21 mouse cellular contexts compared by ENCODE assay signal in the genomic region with DNA sequence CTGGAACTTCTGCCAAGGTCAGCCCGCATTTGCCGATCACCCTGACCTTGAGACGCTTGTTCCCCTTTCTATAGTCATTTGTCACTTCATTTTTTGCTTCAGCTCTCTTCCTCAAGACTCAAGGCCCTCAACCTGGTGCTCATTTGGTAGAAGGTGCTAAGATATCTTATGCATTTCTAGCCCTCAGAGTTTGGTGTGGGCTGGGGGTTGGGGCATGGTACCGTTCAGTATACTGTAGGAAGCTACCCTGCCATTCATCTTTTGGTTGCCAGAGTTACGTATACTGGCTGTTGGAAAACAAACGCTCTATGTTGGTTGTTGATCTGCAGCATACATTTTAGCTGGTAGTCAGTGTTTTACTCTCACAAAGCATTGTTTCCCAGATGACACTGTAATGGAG. TPM values are rescaled to one million over a fixed set of nuclear protein-coding genes. Genes with fewer than 3 reads are reported as not detected.
DNase-seq lines count a peak whose midpoint lies in the region; ATAC-seq and TF ChIP-seq lines count a peak whose summit lies in the region.
"Had no signal": no experiment of that assay in that cellular context is flagged by ENCODE, and none has a peak within 500 bp of the region (broad histone marks: within the 10 kb centered on the region; RNA-seq: fewer than 3 reads in every experiment).

No protein-coding gene starts in this region.

- no peaks in the 10 kb centered on the region for H3K36me3 ChIP-seq in midbrain, embryonic 11.5 days (ENCODE audit: control insufficient read depth, insufficient read depth, low read length)
- no peaks in the 10 kb centered on the region for H3K36me3 ChIP-seq in midbrain, postnatal 0 days (ENCODE audit: insufficient read depth, low read length)
- H3K36me3 ChIP-seq: embryonic facial prominence, embryonic 13.5 days; embryonic facial prominence, embryonic 15.5 days; forebrain, embryonic 10.5 days; forebrain, embryonic 12.5 days had no signal

- H3K27ac ChIP-seq in midbrain, embryonic 11.5 days (ENCODE audit: low read depth, low read length), result no peak overlapping the region
- no peak overlapping the region for H3K27ac ChIP-seq in midbrain, postnatal 0 days (ENCODE audit: low read depth, low read length)
- H3K27ac ChIP-seq: embryonic facial prominence, embryonic 13.5 days; embryonic facial prominence, embryonic 15.5 days; forebrain, embryonic 10.5 days; forebrain, embryonic 12.5 days had no signal

- H3K4me2 ChIP-seq in midbrain, embryonic 11.5 days, result no peak overlapping the region
- no peak overlapping the region for H3K4me2 ChIP-seq in midbrain, postnatal 0 days (ENCODE audit: low read depth, low read length, poor library complexity, severe bottlenecking)
- H3K4me2 ChIP-seq: embryonic facial prominence, embryonic 13.5 days; embryonic facial prominence, embryonic 15.5 days; forebrain, embryonic 12.5 days had no signal

- no peak overlapping the region for H3K4me3 ChIP-seq in midbrain, embryonic 11.5 days (ENCODE audit: low read depth, low read length)
- H3K4me3 ChIP-seq in midbrain, postnatal 0 days (ENCODE audit: low read depth, low read length), result no peak overlapping the region
- H3K4me3 ChIP-seq: embryonic facial prominence, embryonic 13.5 days; embryonic facial prominence, embryonic 15.5 days; erythroblast, embryonic 14.5 days; forebrain, embryonic 10.5 days; forebrain, embryonic 12.5 days had no signal

- H3K4me1 ChIP-seq in midbrain, embryonic 11.5 days (ENCODE audit: control insufficient read depth, insufficient read depth, low read length), result peaks cover 8% of the 10 kb centered on the region
- H3K4me1 ChIP-seq in midbrain, postnatal 0 days (ENCODE audit: insufficient read depth, low read length), result no peaks in the 10 kb centered on the region
- H3K4me1 ChIP-seq: embryonic facial prominence, embryonic 13.5 days; embryonic facial prominence, embryonic 15.5 days had no signal

- ATAC-seq in midbrain, embryonic 11.5 days (ENCODE audit: low FRiP score), result no peak
- ATAC-seq in midbrain, postnatal 0 days (ENCODE audit: low FRiP score), result no peak
- ATAC-seq: activated CD4-positive, CD25-positive, alpha-beta regulatory T cell, adult 4 months; forebrain, embryonic 14.5 days; forebrain, embryonic 16.5 days had no signal

- DNase-seq in adrenal gland, postnatal 25 days, result peak; percentile 4
- DNase-seq in adrenal gland, adult (ENCODE audit: inconsistent age in 2 of 2, low spot score in 1 of 2), result no peak
- DNase-seq in midbrain, embryonic 11.5 days (ENCODE audit: low spot score, missing footprints), result peak; percentile 71
- DNase-seq in midbrain, postnatal 0 days (ENCODE audit: low spot score), result no peak
- no peak for DNase-seq in thymus, adult 18-20 months
- DNase-seq: adrenal gland, adult 2 months; adrenal gland, postnatal 10 days; cerebellum, adult 11-12 months; cerebellum, adult 2 months; cerebellum, adult 9-11 months; cerebellum, postnatal 14 days; cerebellum, postnatal 36 days; embryo, embryonic 11 days had no signal

- H3K27me3 ChIP-seq in midbrain, embryonic 11.5 days (ENCODE audit: control insufficient read depth, insufficient read depth, low read length), result no peaks in the 10 kb centered on the region
- no peaks in the 10 kb centered on the region for H3K27me3 ChIP-seq in midbrain, postnatal 0 days (ENCODE audit: insufficient read depth, low read length)
- H3K27me3 ChIP-seq: embryonic facial prominence, embryonic 13.5 days; embryonic facial prominence, embryonic 15.5 days; forebrain, embryonic 12.5 days had no signal

- no peak overlapping the region for H3K9ac ChIP-seq in midbrain, embryonic 11.5 days (ENCODE audit: low read length)
- H3K9ac ChIP-seq in midbrain, postnatal 0 days (replicated peaks; ENCODE audit: low read length, poor library complexity, severe bottlenecking), result no peak overlapping the region
- H3K9ac ChIP-seq: embryonic facial prominence, embryonic 13.5 days; embryonic facial prominence, embryonic 15.5 days; forebrain, embryonic 12.5 days had no signal

- WGBS in midbrain, embryonic 11.5 days, result 91% methylated on average over 6 of the region's 6 CpGs
- WGBS in midbrain, postnatal 0 days, result 88% methylated on average over 6 of the region's 6 CpGs

- TF ChIP-seq CTCF in midbrain, postnatal 0 days (IDR thresholded peaks at IDR 0.05), result no peak

- no peaks in the 10 kb centered on the region for H3K9me3 ChIP-seq in midbrain, embryonic 11.5 days (ENCODE audit: control insufficient read depth, low read length)
- H3K9me3 ChIP-seq in midbrain, postnatal 0 days (ENCODE audit: low read length), result no peaks in the 10 kb centered on the region
- H3K9me3 ChIP-seq: embryonic facial prominence, embryonic 13.5 days; embryonic facial prominence, embryonic 15.5 days; forebrain, embryonic 10.5 days; forebrain, embryonic 12.5 days had no signal

RNA-seq across cellular contexts. Expression of a gene that starts 53.8 kb away (rescaled TPM):
- 6.9 and 8.0 TPM in 2 replicates for total RNA-seq in adrenal gland, postnatal 25 days (2021)
- polyA plus RNA-seq in midbrain, embryonic 11.5 days (2014; fragmentation: Nextera tagmentation; extraction: Ambion mirVana), result 14.9 and 17.0 TPM in 2 replicates
- total RNA-seq in midbrain, postnatal 0 days (2014; rRNA removed), result 6.1 and 12.6 TPM in 2 replicates
- polyA plus RNA-seq in midbrain, postnatal 0 days (2015; fragmentation: Nextera tagmentation; extraction: Ambion mirVana), result 21.4 and 21.5 TPM in 2 replicates

RNA-seq across cellular contexts. Expression of a gene that starts 54.1 kb away (rescaled TPM):
- total RNA-seq in adrenal gland, postnatal 25 days (2021), result 38.4 and 41.4 TPM in 2 replicates
- 60.0 and 61.7 TPM in 2 replicates for polyA plus RNA-seq in midbrain, embryonic 11.5 days (2014; fragmentation: Nextera tagmentation; extraction: Ambion mirVana)
- 111 and 149 TPM in 2 replicates for total RNA-seq in midbrain, postnatal 0 days (2014; rRNA removed)
- 150 and 151 TPM in 2 replicates for polyA plus RNA-seq in midbrain, postnatal 0 days (2015; fragmentation: Nextera tagmentation; extraction: Ambion mirVana)

Comparison
In these comparisons a context has a peak if more than half of its experiments do, and no peak if none do; other contexts are left out.
1. DNase-seq: peak in adrenal gland, postnatal 25 days (single experiment) and midbrain, embryonic 11.5 days (single experiment); none in adrenal gland, adult (0 of 2), midbrain, postnatal 0 days (single experiment) and thymus, adult 18-20 months (0 of 2).